Mouse (Mus musculus): ENCODE measurements around the gene Slc16a10.

Slc16a10 gene

DNA sequence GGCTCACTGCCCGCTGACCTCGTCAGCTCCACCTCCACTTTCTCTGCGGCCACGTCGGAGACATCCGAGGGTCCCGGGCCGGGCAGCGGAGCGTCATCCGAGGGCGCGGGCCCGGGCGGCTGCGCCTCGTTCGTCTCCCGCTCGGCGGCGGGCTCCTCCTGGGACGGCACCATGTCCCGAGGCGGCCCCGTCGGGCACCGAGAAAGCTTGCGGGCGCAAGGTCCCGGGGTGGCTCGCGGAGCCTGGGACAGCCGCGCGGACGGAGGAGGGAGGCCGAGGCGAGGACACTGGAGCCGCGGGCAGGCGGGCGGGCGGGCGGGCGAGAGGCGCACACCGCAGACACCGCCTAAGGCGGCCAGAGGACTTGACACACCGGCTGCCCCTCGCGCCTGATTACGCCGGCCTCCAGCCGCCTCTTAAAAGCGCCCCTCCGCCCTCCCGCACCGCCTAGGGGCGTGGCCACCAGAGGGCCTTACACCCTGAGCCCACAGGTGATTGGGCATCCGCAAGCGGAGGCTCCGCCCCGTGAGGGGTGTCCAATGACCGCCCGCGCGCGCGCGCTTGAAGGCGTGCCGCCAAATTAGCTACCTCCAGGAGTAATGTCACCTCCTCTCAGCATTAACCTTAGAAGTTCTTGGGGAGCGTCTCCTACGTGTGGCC, at the start of gene Slc16a10:
Slc16a10 (minus strand) TSS at position 395 of the 660 bp plus-strand sequence.
- in situ Hi-C loops (cut with MboI; ENCODE audit: low pct_unique_long_range_greater_than_20kb in 1 of 2, low sequenced_read_pairs in 2 of 2, unreplicated experiment in 1 of 2): no loop called here

DNA sequence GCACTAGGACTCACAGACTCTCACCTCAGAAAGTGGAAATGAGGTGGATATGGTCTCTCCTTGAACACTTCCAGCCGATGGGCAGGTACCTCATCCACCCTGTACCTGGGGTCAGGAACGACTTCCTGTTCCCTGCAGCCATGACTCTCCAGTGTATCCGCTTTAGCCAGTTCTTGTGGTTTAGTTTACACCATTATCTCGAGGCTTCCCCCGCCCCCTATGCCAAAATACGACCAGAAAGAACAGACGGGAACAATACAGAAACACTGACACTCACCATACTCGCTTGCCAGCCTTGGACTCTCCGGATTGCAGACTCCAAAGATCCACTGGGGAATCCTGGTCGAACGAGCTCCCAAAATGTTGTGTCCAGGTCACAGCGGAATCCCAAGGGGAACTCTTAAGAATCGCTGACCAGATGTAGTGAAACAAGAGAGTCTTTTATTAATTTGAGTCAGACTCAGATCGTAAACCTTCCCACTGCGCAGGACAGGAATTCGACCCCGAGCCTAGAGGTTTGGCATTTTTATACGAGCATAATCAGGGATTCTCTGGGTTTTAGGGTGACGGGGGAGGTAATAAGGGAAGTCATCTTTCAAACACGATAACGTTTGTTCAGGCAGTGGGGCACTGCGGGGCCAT, 49.4 kb upstream of the Slc16a10 start:
- in situ Hi-C loops (cut with MboI; ENCODE audit: low pct_unique_long_range_greater_than_20kb in 1 of 2, low sequenced_read_pairs in 2 of 2, unreplicated experiment in 1 of 2): no loop called here

DNA sequence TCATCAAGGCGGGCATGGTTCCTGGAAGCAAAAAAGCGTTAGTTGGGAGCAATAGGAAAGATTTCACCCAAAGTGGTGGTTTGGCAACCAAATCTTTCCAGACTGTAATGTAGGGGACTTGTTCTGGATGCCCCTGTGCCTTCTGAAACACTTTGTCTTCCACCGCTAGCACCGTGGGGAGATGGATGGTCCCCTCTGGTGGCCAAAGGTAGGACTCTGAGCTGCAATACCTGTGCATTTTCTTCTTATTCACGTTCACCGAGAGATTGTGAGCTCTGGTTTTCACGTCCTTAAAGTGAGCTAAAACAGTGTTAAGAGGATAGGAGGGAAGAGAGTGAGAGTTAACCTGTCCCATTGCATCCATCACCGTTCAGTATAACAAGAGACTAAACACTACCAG, 48.8 kb upstream of the Slc16a10 start:
- in situ Hi-C loops (cut with MboI; ENCODE audit: low pct_unique_long_range_greater_than_20kb in 1 of 2, low sequenced_read_pairs in 2 of 2, unreplicated experiment in 1 of 2): no loop called here

DNA sequence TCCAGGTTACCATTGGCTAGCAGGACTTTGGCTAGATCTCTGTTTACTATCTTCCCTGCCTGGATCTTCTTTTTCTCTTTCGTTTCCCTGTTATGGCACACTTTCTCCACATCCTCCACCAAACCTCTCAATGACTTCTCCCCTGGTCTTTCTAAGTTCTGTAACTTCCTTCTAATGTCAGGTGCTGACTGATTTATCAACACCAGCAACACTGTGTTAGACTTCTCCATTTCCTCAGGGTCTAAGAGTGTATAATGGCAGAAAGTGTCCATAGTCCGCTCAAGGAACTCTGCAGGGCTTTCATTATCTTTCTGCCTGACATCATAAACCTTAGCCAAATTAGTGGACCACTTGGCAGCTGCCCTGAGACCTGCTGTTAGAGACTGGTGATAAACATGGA, 47.6 kb upstream of the Slc16a10 start:
- in situ Hi-C loops (cut with MboI; ENCODE audit: low pct_unique_long_range_greater_than_20kb in 1 of 2, low sequenced_read_pairs in 2 of 2, unreplicated experiment in 1 of 2): no loop called here

DNA sequence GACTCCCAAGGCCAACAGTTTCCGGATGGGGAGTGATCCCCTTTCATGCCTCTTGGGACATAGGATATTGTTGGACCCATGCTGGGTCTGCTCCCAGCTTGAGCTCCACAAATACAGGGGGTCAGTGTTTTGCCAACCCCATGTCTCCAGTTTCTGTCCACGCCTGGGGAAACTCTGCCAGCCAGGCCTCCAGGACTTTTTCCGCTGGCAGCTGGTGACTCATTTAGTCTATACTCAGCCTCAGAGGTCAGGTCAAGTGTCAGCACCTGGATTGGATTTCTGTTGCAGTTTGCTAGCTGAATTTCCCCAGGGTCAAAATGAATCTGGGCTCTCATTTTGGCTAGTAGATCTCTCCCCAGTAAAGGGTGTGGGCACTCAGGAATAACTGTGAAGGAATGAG, 46.8 kb upstream of the Slc16a10 start:
- in situ Hi-C loops (cut with MboI; ENCODE audit: low pct_unique_long_range_greater_than_20kb in 1 of 2, low sequenced_read_pairs in 2 of 2, unreplicated experiment in 1 of 2): no loop called here

DNA sequence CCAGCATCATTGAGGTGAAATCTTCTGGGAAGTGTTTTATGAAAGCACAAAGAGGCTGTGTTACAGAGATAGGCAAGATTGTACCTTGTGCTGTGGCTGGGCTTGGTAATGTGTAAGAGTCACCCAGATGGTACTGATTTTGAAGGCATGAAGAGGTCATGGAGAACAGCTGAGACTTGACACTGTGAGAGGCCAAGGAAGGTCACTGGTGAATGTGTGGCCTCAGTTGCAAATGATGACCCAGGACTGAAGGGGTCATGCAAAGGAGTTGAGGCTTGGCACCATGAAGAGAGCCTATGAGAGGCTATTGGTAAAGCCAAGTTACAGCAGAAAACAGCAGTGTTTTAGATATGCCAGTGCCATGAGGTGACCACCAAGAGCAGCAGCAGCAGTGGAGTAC, 43.9 kb upstream of the Slc16a10 start:
- in situ Hi-C loops (cut with MboI; ENCODE audit: low pct_unique_long_range_greater_than_20kb in 1 of 2, low sequenced_read_pairs in 2 of 2, unreplicated experiment in 1 of 2): no loop called here

DNA sequence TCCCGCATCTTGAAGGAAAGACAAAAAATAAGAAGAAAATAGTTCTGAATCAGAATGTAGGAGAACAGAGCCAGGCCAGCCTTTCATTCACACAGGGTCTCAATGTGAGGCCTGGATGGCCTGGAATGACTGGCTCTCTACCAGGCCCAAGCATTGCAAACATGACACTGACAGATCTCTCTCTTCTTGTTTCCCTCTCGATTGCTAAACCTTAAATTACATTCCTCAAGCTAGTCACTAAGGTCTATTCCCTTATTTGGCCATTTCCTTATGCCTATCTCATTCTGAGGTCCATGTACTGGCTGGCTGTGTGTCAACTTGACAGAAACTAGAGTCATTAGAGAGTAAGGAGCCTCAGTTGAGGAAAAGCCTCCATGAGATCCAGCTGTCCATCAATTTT, 38.0 kb upstream of the Slc16a10 start:
- in situ Hi-C loops (cut with MboI; ENCODE audit: low pct_unique_long_range_greater_than_20kb in 1 of 2, low sequenced_read_pairs in 2 of 2, unreplicated experiment in 1 of 2): no loop called here

DNA sequence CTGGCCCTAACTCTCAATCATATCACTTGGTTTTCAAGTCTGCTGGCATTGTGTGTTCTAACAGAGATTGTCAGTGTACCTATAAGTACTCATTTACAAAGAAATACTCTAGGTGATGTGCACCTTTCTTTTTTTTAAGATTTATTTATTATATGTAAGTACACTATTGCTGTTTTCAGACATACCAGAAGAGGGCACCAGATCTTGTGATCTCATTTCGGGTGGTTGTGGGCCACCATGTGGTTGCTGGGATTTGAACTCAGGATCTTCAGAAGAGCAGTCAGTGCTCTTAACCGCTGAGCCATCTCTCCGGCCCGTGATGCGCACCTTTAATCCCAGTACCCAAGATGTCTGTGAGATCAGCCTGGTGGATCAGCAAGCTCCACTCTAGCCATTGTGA, 37.1 kb upstream of the Slc16a10 start:
- in situ Hi-C loops (cut with MboI; ENCODE audit: low pct_unique_long_range_greater_than_20kb in 1 of 2, low sequenced_read_pairs in 2 of 2, unreplicated experiment in 1 of 2): no loop called here

DNA sequence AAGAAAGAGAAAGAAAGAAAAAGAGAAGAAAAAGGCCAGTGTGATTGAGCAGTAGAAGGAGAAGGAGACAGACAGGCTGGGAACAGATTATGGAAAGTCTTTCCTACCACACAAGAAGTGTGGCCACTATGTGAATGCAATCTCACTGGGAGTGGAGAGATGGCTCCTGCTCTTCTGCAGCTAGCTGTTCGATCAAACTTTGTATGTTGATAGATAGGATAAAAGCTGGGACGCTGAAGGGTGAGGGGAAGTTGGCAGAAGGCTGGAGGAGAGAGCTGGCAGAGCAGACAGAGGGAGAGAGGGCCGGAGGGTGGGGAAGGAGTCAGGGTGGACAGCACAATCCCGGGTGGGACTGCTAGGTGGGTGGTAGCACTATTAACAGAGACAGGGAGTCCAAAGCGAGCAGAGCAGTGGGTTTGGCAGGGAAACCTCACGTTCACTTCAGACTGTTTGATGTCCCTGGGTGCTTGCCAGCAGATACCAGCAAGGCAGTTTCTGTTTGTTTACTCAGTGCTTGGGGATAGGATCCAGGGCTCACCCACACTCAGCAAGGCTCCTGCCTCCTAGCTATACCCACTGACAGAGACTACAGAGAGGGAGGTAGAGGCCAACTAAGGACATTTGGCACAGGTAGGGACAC, 35.4 kb upstream of the Slc16a10 start:
- in situ Hi-C loops (cut with MboI; ENCODE audit: low pct_unique_long_range_greater_than_20kb in 1 of 2, low sequenced_read_pairs in 2 of 2, unreplicated experiment in 1 of 2): no loop called here

DNA sequence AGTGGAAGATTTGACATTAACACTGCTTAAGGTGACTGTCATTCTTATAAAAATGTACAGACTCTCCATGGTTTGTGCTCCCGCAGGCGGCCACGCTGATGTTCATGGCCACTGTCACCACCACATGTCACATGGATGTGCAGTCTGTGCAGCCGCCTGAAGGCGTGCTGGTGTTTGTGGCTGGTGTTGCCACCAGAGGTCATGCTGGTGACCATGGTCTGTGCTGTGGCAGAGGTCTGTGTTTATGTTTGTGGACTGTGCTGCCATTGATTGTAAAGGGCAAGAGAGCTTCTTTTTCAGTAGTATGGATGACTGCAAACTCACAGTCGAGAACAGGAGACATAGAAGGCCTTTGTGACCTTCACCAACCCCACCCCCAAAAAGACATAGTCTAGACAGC, 30.1 kb upstream of the Slc16a10 start:
- in situ Hi-C loops (cut with MboI; ENCODE audit: low pct_unique_long_range_greater_than_20kb in 1 of 2, low sequenced_read_pairs in 2 of 2, unreplicated experiment in 1 of 2): no loop called here

DNA sequence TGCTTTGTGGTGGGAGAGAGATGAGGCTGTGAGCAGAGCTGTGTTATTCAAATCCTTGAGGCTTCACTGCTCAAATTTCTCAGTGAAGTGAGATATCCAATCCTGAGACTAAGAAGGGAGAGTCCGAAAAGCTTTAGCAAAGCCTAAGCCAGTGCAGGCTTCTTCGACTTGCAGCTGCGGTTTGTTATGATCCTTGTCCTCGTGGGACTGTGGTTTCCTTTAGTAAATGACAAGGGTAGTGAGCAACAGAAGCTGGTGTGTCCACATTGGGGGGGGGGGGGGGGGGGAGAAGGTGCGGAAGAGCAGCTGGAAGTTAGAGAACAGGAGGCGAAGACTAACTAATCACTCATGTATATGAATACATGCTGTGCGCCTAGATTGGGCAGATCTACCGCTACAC, 29.2 kb upstream of the Slc16a10 start:
- in situ Hi-C loops (cut with MboI; ENCODE audit: low pct_unique_long_range_greater_than_20kb in 1 of 2, low sequenced_read_pairs in 2 of 2, unreplicated experiment in 1 of 2): no loop called here

DNA sequence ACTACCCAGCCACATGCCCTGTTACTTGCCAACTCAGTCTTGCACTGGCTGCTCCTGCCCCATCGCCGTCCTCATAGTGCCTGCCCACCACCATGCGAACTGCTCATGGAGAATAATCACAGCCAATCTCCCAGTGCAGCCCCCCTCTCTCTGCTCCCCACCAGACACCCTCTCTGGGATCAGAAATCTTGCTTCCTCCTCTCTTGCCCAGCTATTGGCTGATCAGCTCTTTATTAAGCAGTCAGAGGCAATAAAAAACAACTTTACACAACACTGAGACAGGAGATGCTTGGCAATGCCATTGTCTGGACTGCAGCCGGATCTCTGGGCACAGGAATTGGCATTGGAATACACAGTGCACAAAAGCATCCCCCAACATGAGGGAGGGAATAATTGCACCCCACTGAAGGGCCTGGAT, 28.1 kb upstream of the Slc16a10 start:
- in situ Hi-C loops (cut with MboI; ENCODE audit: low pct_unique_long_range_greater_than_20kb in 1 of 2, low sequenced_read_pairs in 2 of 2, unreplicated experiment in 1 of 2): no loop called here

DNA sequence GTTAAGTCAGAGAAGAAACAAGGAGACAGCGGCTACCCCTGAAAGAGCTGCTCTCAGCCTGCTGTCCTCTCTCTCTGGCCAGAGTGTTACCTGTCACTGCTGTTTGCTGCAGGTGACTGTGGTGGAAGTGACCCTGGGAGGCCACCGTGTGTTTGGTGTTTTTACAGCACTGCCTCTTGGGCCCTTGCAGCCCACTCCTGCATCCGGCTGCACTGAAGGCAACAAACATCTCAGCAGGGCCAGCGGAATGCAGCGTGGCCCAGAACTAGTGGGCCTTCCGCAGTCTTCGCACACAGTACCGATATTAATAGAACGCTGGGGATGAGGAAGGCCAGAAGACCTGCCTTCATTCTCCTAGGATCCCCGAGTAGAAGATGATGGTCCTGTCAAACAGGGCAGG, 27.5 kb upstream of the Slc16a10 start:
- in situ Hi-C loops (cut with MboI; ENCODE audit: low pct_unique_long_range_greater_than_20kb in 1 of 2, low sequenced_read_pairs in 2 of 2, unreplicated experiment in 1 of 2): no loop called here

DNA sequence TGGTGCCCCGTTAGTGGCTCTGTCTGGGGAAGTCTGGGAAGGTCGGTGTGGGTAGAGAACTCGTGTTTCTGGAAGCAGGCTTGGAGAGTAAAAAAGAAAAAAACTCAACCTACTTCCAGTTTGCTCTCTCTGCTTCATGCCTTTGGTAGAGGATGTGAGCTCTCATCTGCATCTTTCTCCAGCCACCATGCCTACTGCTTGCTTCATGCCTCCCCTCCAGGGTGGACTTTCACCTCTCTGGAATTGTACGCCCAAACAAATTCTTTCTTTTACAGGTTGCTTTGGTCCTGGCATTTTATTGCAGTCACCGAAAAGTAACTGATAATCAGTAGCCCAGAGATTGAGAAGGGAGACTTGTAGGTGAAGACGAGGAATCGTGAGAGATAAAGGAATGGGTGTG, 27.0 kb upstream of the Slc16a10 start:
- in situ Hi-C loops (cut with MboI; ENCODE audit: low pct_unique_long_range_greater_than_20kb in 1 of 2, low sequenced_read_pairs in 2 of 2, unreplicated experiment in 1 of 2): no loop called here

DNA sequence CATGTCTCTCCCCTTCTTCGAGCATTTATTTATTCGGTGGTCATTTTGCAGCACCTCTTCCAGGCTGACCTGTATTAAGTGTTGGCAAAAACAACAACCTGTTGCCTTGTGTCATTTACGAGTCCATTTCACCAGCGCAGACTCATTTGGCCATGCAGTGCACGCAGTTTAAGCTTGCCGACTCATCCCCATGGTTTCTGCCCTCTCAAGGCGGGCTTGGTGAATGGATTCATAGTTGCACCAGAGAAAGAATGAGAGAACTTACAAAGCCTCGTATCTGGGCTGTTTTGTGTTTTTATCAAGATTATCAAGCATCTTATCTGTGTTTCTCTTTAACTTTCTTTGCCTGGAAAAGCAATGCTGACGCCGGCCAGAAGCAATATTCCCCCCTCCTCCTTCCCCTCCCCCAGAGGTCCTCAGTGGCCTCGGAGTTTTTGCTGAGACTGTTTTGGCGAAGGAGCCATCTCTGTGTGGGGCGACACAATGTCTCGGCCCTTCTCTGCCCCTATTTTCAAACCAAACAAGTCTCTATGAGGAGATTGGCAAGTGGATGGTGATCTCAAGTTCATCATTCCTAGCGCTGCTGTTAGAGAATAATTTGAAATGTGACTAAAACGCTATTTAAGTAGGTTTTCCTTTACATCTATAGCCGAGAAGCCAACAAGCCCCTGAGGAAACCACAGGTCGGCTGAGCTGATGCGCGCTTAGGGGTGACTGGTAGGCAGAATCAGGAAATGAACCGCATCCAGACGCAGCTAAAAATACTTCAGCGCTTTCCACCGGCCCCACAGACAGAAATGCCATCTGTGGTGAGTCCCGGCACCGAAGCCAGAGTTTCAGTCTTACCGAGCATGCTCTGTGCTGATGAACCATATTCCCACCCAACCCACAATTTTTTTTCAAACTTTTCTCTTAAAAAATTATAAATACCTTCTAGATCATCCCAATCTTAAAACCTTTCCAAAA, 22.6 kb upstream of the Slc16a10 start:
- in situ Hi-C loops (cut with MboI; ENCODE audit: low pct_unique_long_range_greater_than_20kb in 1 of 2, low sequenced_read_pairs in 2 of 2, unreplicated experiment in 1 of 2): no loop called here

DNA sequence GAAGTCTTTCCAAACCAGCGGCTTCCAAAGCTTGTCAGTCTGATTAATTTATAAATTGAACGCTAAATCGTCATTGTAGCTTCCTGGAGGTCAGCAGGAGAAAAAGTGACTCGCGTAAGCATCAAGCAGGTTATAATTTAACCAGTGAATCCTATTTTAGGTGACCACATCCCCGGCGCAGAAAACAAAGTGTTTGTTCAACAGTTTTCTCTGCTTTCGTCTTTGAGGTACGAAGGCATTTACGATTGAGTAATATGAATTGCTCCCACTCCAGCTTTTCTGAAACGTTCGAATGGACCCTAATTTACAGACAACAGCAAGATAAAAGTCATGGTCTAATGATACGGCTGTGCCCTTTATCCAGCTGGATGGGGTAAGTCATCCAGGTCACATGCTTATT, 21.9 kb upstream of the Slc16a10 start:
- in situ Hi-C loops (cut with MboI; ENCODE audit: low pct_unique_long_range_greater_than_20kb in 1 of 2, low sequenced_read_pairs in 2 of 2, unreplicated experiment in 1 of 2): no loop called here

DNA sequence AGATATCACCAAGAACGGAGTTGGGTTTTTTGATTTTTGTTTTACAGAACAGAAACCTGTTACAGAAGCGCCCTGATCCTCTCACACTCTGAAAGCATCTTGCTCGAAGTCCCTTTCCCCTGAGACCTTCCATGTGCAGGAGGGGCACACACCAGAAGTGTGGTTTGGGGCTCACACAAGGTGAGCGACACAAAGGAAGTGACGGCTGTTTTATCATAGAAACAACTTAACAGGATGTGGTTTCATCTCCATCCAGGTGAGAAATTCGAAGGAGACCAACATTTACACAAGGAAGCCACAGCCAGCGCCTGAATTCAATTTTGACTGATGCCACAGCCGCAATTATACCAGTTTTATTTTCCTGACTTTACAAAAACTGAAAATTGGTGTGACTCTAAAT, 21.3 kb upstream of the Slc16a10 start:
- in situ Hi-C loops (cut with MboI; ENCODE audit: low pct_unique_long_range_greater_than_20kb in 1 of 2, low sequenced_read_pairs in 2 of 2, unreplicated experiment in 1 of 2): no loop called here

DNA sequence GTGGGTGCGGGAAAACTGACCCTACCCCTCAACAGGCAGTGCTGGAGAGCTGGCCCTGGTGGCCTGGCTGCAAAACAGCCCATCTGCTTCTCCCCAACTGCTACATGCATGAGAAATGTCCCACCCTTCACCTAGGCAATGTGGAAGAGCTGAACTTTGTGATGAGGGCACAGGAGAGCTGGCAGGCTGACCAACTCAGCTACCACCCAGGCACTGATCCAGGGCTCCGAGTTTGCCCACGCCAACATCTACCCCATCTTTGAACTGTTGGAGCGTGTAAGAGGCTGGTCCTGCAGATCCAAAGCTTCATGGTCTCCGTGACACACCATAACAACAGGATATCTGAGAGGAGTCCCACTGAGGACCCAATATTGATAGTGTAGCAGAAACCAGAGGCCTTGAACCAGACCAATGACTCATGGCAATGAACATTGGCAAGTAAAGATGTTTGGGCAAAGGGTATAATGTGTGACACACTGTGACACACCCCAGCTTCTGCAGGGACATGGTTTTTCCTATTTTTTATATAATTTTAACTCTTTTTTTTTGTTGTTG, 19.7 kb upstream of the Slc16a10 start:
- in situ Hi-C loops (cut with MboI; ENCODE audit: low pct_unique_long_range_greater_than_20kb in 1 of 2, low sequenced_read_pairs in 2 of 2, unreplicated experiment in 1 of 2): no loop called here

DNA sequence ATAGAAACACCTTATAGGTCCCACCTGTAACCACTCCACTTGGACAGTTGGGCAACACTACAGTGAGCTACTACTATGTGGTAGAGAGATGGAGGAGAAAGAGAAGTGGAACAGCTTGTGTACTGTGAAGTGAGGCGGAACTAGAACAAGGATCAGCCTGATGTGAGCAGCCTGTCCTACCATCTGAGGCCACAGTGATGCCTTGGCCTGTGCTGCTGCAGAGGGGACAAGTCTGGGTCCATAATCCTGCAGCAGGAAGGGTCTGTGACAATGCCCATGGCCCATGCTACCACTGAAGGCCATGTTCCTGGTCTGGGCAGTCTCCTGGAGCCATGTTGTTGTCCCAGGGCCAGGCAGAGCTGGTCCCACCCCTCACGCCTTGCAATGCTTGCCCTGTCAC, 19.2 kb upstream of the Slc16a10 start:
- in situ Hi-C loops (cut with MboI; ENCODE audit: low pct_unique_long_range_greater_than_20kb in 1 of 2, low sequenced_read_pairs in 2 of 2, unreplicated experiment in 1 of 2): no loop called here

All from mouse embryonic stem cell (cell line).